Mouse (Mus musculus): Measurements from ENCODE around the gene Esp24.
"Not testable (repeated sequence)": the region's sequence is repeated elsewhere in the genome, so short reads cannot be mapped to it uniquely, and the experiment has no call there.

Gene Esp24

DNA sequence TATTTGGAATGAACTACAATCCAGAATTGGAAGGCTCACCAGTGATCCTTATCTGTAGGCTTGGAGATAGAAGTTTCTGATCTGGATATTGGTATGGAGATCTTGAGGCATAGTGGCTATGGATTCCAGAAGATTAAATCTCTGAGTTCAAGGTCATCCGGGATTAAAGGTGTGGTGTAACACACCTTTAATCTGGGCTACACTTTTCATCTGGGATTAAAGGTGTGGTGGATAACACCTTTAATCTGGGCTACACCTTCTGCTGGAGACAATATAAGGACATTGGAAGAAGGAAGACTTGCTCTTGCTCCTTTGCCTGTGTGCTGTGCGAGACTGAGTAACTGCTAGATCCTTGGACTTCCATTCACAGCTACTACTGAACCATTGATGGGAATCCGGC is at the start of gene Esp24:
Gene Esp24, plus strand, starts transcription at position 301 of the 400 bp plus-strand sequence.
- not testable (repeated sequence) for DNase-seq

DNA sequence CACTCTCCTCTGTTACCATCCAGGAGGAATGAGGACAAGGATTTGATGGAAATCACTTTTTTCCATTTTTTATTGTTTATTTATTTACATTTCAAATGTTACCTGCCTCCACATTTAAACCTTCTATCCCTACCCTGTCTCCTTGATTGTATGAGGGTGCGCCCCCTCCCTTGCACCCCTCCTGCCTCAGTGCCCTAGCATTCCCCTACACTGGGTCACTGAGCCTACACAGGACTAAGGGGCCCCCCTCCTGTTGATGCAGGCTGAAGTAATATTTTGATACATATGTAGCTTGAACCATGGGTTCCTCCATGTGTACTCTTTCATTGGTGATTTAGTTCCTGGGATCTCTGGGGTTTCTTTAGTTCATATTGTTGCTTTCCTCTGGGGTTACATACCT is 26.6 kb upstream of the Esp24 start:
- DNase-seq = no peak

DNA sequence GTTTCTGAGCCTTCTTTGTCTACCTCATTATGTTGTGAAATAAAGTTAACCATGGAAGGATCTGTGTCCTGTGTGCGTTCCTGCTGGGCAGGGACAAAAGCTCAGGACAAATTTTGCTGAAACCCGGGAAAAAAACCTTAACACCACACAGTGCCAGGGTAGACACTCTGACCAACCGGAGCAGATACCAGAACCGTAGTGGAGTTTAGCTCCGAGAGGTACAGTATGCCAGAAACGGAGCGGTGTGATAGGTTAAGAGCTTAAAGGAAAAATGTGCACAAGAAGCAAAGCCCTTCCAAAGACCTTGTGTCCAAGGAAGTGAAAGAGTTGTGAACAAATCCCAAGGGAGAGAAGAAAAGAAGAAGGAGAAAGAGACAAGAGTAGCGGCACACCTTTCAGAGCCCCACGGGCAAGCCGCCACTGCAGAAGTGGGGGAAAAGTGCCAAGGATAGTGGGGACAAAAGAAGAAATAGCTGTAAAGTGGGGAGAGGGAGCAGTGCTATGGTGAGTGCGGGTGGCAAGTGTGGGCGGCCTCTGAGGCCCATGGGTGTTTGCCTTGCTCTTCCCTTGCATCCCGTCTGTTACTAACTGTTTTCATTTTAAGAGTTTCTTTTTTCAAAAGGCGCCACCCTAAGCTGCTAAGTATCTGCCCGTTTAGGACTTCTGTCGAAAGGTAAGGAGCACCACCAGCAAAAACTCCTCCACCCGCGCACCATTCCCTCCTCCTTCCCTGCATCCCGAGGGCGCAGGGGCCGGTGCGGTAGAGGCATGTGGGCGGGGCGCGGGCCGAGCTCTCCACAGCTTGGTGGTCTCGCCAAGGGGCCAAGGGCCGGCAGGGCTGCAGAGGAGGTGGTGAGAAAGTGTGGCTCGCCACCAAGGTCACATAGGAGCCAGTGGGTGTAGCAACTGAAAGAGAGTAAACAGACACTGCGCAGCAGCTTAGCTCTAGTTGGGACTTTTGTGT is 25.5 kb upstream of the Esp24 start:
- no peak for DNase-seq

DNA sequence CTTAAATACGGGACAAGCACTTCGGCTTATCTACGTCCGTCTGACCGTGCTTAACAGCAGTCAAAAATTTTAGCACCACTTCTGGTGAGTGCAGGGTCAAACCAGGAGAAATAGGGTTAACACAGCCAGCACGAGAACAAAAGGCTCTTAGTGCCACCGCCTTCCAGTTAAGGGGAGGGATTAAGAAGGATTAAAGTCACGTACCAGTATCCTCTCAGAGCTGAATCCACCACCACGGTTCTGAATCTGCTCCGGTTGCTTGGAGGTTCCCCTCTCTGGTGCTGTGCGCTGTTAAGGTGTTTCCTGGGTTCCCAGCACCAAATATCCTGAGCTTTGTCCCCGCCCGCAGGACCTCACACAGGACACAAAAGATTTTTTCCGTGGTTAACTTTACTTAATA is 19.3 kb upstream of the Esp24 start:
- DNase-seq = no peak

GRCm38 (mm10) chr17:39043241-39043640 is 6.7 kb downstream of the Esp24 start, which contains the start of gene Gm21903:
Gm21903 (minus strand) TSS chr17:39043341.
- no peak for DNase-seq

GRCm38 (mm10) chr17:39063641-39064040 is 27.1 kb downstream of the Esp24 start:
- no peak for DNase-seq

DNA sequence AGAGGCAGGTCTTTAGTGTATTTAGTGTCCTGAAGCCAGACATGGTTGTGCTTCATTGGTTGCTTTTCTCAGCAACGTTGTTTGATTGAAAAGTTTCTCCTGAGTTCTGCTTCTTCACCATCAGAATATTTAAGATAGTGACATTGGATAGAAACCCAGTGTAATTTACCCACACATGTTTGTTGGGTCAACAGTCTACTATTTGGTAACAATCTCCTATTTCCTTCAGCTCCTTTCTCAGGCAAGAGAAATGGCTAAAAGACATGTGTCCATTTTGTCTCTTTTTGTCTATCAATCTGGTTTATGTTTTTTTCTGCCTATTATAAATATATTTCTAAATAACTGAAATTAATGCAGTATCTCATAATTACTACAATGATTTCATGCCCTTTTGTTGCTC is 40.4 kb downstream of the Esp24 start, which contains the start of gene Esp23:
Gene Esp23, minus strand, starts transcription at position 101 of the 400 bp plus-strand sequence.
- DNase-seq = no peak

Measured in kidney, postnatal 4 days (tissue).